Mouse (Mus musculus) ES-Bruce4 (cell line): ENCODE measurements around the gene Cd81. TPM values are rescaled to one million over a fixed set of nuclear protein-coding genes. Genes with fewer than 3 reads are reported as not detected.

ENCODE experiments used
- H3K27ac ChIP-seq: 2 replicates; pipeline ENCODE4 v1.5.1; 2012; ENCODE audit warnings: low read length, inconsistent platforms; ENCODE audit not compliant: insufficient read depth
- H3K27me3 ChIP-seq: 2 replicates; pipeline ENCODE4 v1.6.1; 2012; ENCODE audit warnings: mild to moderate bottlenecking, low read length, inconsistent platforms; ENCODE audit not compliant: control insufficient read depth, poor library complexity, insufficient read depth, severe bottlenecking
- H3K36me3 ChIP-seq: 2 replicates; pipeline ENCODE4 v1.6.1; 2012; ENCODE audit warnings: inconsistent platforms, mild to moderate bottlenecking, low read length, moderate library complexity; ENCODE audit not compliant: control insufficient read depth, poor library complexity, insufficient read depth, severe bottlenecking
- H3K4me1 ChIP-seq: one replicate; pipeline ENCODE4 v1.8.1; 2011; ENCODE audit warnings: low read length; ENCODE audit not compliant: control insufficient read depth, insufficient read depth
- H3K4me3 ChIP-seq: 2 replicates; pipeline ENCODE4 v1.5.1; 2011; ENCODE audit warnings: low read depth, mild to moderate bottlenecking, low read length
- H3K9ac ChIP-seq: 2 replicates; pipeline ENCODE4 v1.6.1; 2012; ENCODE audit warnings: low read depth, mild to moderate bottlenecking, inconsistent platforms; ENCODE audit not compliant: poor library complexity, severe bottlenecking
- H3K9me3 ChIP-seq: replicated peaks from 2 replicates; pipeline ENCODE4 v1.6.1; 2012; ENCODE audit warnings: mild to moderate bottlenecking, low read length, inconsistent platforms; ENCODE audit not compliant: control insufficient read depth, poor library complexity, insufficient read depth, severe bottlenecking
- CTCF ChIP-seq: IDR thresholded peaks from one replicate; pipeline ENCODE4 v1.8.1; 2011; ENCODE audit warnings: low read depth, low read length
- EP300 ChIP-seq: IDR thresholded peaks from 2 replicates; pipeline ENCODE4 v1.6.1; 2011; ENCODE audit warnings: low read depth, low read length; ENCODE audit not compliant: insufficient read depth
- POLR2A ChIP-seq: IDR thresholded peaks from one replicate; pipeline ENCODE4 v1.8.1; 2011; ENCODE audit warnings: low read length; ENCODE audit not compliant: insufficient read depth
- polyA plus RNA-seq: library from polyadenylated mRNA; stranded (reverse); fragments of >200 nt; gene quantifications from 2 replicates; pipeline ENCODE4 v1.2.4, GENCODE M21; 2011; ENCODE audit warnings: low read depth; ENCODE audit not compliant: missing spikeins, insufficient read depth, insufficient read length

Gene Cd81
- polyA plus RNA-seq, 1 experiment: 392 TPM

GRCm38 (mm10) chr7:143036787-143037186, 15.8 kb upstream of the Cd81 start:
- H3K9ac ChIP-seq: no peak overlapping the region
- no peaks in the 10 kb centered on the region for H3K27me3 ChIP-seq
- no peaks in the 10 kb centered on the region for H3K36me3 ChIP-seq
- H3K9me3 ChIP-seq: no peaks in the 10 kb centered on the region
- no peak overlapping the region for H3K4me3 ChIP-seq
- no peaks in the 10 kb centered on the region for H3K4me1 ChIP-seq
- no peak overlapping the region for H3K27ac ChIP-seq
- no peak for TF ChIP-seq EP300
- TF ChIP-seq POLR2A: no peak
- no peak for TF ChIP-seq CTCF

- Histone ChIP-seq H3K4me3 (no peak overlapping the region), H3K27ac (no peak overlapping the region), H3K27me3 (no peaks in the 10 kb centered on the region), H3K36me3 (no peaks in the 10 kb centered on the region), H3K9me3 (no peaks in the 10 kb centered on the region), H3K9ac (no peak overlapping the region), H3K4me1 (no peaks in the 10 kb centered on the region)
- TF ChIP-seq CTCF: no peak
- no peak for TF ChIP-seq POLR2A
- no peak for TF ChIP-seq EP300
Observed at GRCm38 (mm10) chr7:143037306-143037705, 15.2 kb upstream of the Cd81 start.

- H3K27me3 ChIP-seq: no peaks in the 10 kb centered on the region
- H3K9ac ChIP-seq: no peak overlapping the region
- no peaks in the 10 kb centered on the region for H3K36me3 ChIP-seq
- H3K9me3 ChIP-seq: no peaks in the 10 kb centered on the region
- no peak overlapping the region for H3K4me3 ChIP-seq
- H3K4me1 ChIP-seq: no peaks in the 10 kb centered on the region
- no peak for TF ChIP-seq EP300
- no peak for TF ChIP-seq POLR2A
- TF ChIP-seq CTCF: no peak
- H3K27ac ChIP-seq: no peak overlapping the region
Observed at GRCm38 (mm10) chr7:143038174-143038931, 14.2 kb upstream of the Cd81 start.

DNA sequence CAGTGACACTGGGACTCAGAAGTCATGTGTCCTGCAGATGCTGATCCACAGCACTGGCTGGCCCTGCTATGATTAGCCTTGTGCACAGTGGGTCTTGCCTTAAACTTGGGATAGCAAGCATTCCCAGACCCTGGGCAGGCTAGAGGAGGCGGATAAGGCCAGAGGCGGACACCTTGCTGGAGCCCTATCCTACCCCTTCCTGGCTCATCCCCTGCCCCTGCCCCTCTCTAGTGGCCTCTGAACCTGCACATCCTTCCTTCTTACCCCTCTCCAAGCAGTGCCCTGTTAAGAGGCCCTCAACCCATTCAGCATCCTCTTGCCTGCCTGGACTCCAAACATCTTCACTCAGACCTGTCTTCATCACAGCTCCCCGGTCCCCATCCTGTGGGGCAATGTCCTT, 12.0 kb upstream of the Cd81 start:
- no peak for TF ChIP-seq POLR2A
- Histone ChIP-seq H3K27me3 (no peaks in the 10 kb centered on the region), H3K27ac (no peak overlapping the region), H3K4me1 (no peaks in the 10 kb centered on the region), H3K9me3 (no peaks in the 10 kb centered on the region), H3K4me3 (no peak overlapping the region), H3K36me3 (no peaks in the 10 kb centered on the region), H3K9ac (no peak overlapping the region)

DNA sequence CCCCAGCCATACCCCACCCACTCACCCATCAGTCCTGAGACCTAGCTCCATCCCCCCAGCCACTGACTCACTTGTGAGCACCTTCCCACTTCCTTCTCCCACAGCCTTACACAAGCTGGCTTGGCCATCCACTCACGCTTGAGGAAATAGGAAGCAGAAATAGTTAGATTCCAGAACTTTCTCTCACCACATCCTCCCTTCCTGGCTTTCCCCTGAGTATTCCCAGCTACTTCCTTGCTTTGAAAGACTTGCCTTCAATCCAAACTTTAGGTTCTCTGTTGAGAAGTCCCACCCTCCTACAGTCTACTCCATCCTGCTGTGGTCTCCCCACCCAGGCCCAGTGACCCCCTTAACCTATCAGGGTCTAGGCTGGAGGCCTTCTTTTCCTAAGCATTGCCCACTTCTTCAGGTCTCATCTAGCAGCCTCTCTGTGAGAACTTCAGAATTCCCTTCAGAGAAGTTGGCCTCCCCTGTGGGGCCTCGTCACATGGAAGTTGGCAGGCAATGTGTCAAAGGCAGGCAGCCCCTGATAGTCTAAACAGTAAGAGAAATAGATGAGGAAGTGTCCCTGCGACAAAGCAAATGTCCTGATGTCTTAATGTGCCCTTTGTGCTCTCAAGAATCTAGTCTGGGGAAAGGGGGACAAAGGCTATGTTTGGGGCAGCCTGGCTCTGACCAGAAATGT, 11.3 kb upstream of the Cd81 start:
- no peak overlapping the region for H3K27ac ChIP-seq
- H3K36me3 ChIP-seq: no peaks in the 10 kb centered on the region
- H3K27me3 ChIP-seq: no peaks in the 10 kb centered on the region

GRCm38 (mm10) chr7:143042089-143042488, 10.4 kb upstream of the Cd81 start:
- H3K9me3 ChIP-seq: no peaks in the 10 kb centered on the region
- H3K36me3 ChIP-seq: no peaks in the 10 kb centered on the region
- no peaks in the 10 kb centered on the region for H3K27me3 ChIP-seq
- H3K9ac ChIP-seq: no peak overlapping the region
- no peak overlapping the region for H3K4me3 ChIP-seq
- H3K4me1 ChIP-seq: no peaks in the 10 kb centered on the region
- no peak overlapping the region for H3K27ac ChIP-seq
- TF ChIP-seq CTCF (no peak), EP300 (no peak), POLR2A (no peak)

More for the DNA sequence above, 11.3 kb upstream of the Cd81 start:
- H3K9me3 ChIP-seq: no peaks in the 10 kb centered on the region
- H3K4me1 ChIP-seq: no peaks in the 10 kb centered on the region
- TF ChIP-seq CTCF (no peak), POLR2A (no peak), EP300 (no peak)
- no peak overlapping the region for H3K9ac ChIP-seq
- no peak overlapping the region for H3K4me3 ChIP-seq
